In genomic region chr16:96222452-96222851, GRCm38 (mm10) we compare ENCODE assay signal across 20 mouse cellular contexts. TPM values are rescaled to one million over a fixed set of nuclear protein-coding genes. Genes with fewer than 3 reads are reported as not detected.
"Had no signal": no experiment of that assay in that cellular context is flagged by ENCODE, and none has a peak within 500 bp of the region (broad histone marks: within the 10 kb centered on the region; RNA-seq: fewer than 3 reads in every experiment).

No protein-coding gene starts in this region.

- H3K4me2 ChIP-seq: lung, embryonic 14.5 days; midbrain, embryonic 12.5 days; neural tube, embryonic 13.5 days; neural tube, embryonic 15.5 days had no signal

- H3K36me3 ChIP-seq: midbrain, embryonic 10.5 days; midbrain, embryonic 12.5 days; neural tube, embryonic 13.5 days; neural tube, embryonic 15.5 days had no signal

- DNase-seq: lung, embryonic 14.5 days; lung, postnatal 10 days; lung, postnatal 4 days; midbrain, embryonic 14.5 days; retina, postnatal 1 day; right cerebral cortex, adult 18-20 months; right cerebral cortex, postnatal 25 days; right cerebral cortex, postnatal 4 days; spleen, adult 18-20 months; thymus, adult 18-20 months; thymus, postnatal 14 days; thymus, postnatal 36 days had no signal

- H3K9me3 ChIP-seq: midbrain, embryonic 10.5 days; midbrain, embryonic 12.5 days; neural tube, embryonic 13.5 days; neural tube, embryonic 15.5 days had no signal

- ATAC-seq: midbrain, embryonic 16.5 days had no signal

- H3K4me1 ChIP-seq: midbrain, embryonic 10.5 days; midbrain, embryonic 12.5 days; neural tube, embryonic 13.5 days; neural tube, embryonic 15.5 days had no signal

- H3K27me3 ChIP-seq: midbrain, embryonic 12.5 days; neural tube, embryonic 13.5 days; neural tube, embryonic 15.5 days had no signal

- H3K9ac ChIP-seq: lung, embryonic 14.5 days; midbrain, embryonic 12.5 days; neural tube, embryonic 13.5 days; neural tube, embryonic 15.5 days had no signal

- H3K4me3 ChIP-seq: midbrain, embryonic 10.5 days; midbrain, embryonic 12.5 days; myocyte; neural tube, embryonic 13.5 days; neural tube, embryonic 15.5 days had no signal

- H3K27ac ChIP-seq: midbrain, embryonic 10.5 days; midbrain, embryonic 12.5 days; neural tube, embryonic 13.5 days; neural tube, embryonic 15.5 days had no signal

RNA-seq across cellular contexts. Expression of gene B3galt5, which starts 13.1 kb away (rescaled TPM):
- total RNA-seq: megakaryocyte, adult 5-6 weeks had no signal

RNA-seq across cellular contexts. Expression of gene Lca5l, which starts 30.4 kb away (rescaled TPM):
- total RNA-seq: megakaryocyte-erythroid progenitor cell, adult 5-6 weeks had no signal
